Mouse (Mus musculus) megakaryocyte progenitor cell, adult 5-6 weeks (primary cell): Measurements from ENCODE around the gene Mylk4. TPM values are rescaled to one million over a fixed set of nuclear protein-coding genes. Genes with fewer than 3 reads are reported as not detected.

Experiments
- total RNA-seq, 2 experiments: library from RNA; stranded (forward) in 1 of 2; stranded (reverse) in 1 of 2; fragments of 157-497, 149-512 nt in 1 of 2; fragments of 200-1000 nt in 1 of 2; gene quantifications; 2 replicates each; pipeline versions ENCODE4 v1.2.3 to v1.2.4; 2015 to 2017

The Mylk4 gene
- total RNA-seq, 2 experiments from 2014 or later: not detected

Other genes starting within 250 kb of the Mylk4 start
- gene Wrnip1, start 18.1 kb upstream of the Mylk4 start, total RNA-seq (2015): 14.6 and 18.2 TPM in 2 replicates
- gene Wrnip1, start 18.1 kb upstream of the Mylk4 start, total RNA-seq (2017): 32.3 and 39.6 TPM in 2 replicates
- not detected in 2 replicates for gene D930007J09Rik, start 18.9 kb upstream of the Mylk4 start, total RNA-seq (2015)
- not detected in 2 replicates for gene D930007J09Rik, start 18.9 kb upstream of the Mylk4 start, total RNA-seq (2017)
- gene Serpinb1a, start 67.2 kb upstream of the Mylk4 start, total RNA-seq (2015): 432 and 510 TPM in 2 replicates
- 500 and 560 TPM in 2 replicates for gene Serpinb1a, start 67.2 kb upstream of the Mylk4 start, total RNA-seq (2017)
- not detected in 2 replicates for gene Serpinb1c, start 114.3 kb upstream of the Mylk4 start, total RNA-seq (2015)
- gene Serpinb1c, start 114.3 kb upstream of the Mylk4 start, total RNA-seq (2017): not detected in 2 replicates
- 2.7 and 5.7 TPM in 2 replicates for gene Serpinb6b, start 181.3 kb upstream of the Mylk4 start, total RNA-seq (2015)
- gene Serpinb6b, start 181.3 kb upstream of the Mylk4 start, total RNA-seq (2017): 2.2 and 8.1 TPM in 2 replicates
- gene Serpinb9, start 219.3 kb upstream of the Mylk4 start, total RNA-seq (2015): 3.9 and 4.0 TPM in 2 replicates
- gene Serpinb9, start 219.3 kb upstream of the Mylk4 start, total RNA-seq (2017): 2.0 and 3.0 TPM in 2 replicates
- not detected in 2 replicates for gene Serpinb9b, start 243.5 kb upstream of the Mylk4 start, total RNA-seq (2015)
- not detected in 2 replicates for gene Serpinb9b, start 243.5 kb upstream of the Mylk4 start, total RNA-seq (2017)